Mouse (Mus musculus): Measurements from ENCODE around the gene Gapvd1. TPM values are rescaled to one million over a fixed set of nuclear protein-coding genes. Genes with fewer than 3 reads are reported as not detected.
"Not testable (repeated sequence)": the region's sequence is repeated elsewhere in the genome, so short reads cannot be mapped to it uniquely, and the experiment has no call there.

The Gapvd1 gene
- 84.5 and 92.0 TPM in 2 replicates for polyA plus RNA-seq (2016; fragmentation: Nextera tagmentation; extraction: Ambion mirVana)

DNA sequence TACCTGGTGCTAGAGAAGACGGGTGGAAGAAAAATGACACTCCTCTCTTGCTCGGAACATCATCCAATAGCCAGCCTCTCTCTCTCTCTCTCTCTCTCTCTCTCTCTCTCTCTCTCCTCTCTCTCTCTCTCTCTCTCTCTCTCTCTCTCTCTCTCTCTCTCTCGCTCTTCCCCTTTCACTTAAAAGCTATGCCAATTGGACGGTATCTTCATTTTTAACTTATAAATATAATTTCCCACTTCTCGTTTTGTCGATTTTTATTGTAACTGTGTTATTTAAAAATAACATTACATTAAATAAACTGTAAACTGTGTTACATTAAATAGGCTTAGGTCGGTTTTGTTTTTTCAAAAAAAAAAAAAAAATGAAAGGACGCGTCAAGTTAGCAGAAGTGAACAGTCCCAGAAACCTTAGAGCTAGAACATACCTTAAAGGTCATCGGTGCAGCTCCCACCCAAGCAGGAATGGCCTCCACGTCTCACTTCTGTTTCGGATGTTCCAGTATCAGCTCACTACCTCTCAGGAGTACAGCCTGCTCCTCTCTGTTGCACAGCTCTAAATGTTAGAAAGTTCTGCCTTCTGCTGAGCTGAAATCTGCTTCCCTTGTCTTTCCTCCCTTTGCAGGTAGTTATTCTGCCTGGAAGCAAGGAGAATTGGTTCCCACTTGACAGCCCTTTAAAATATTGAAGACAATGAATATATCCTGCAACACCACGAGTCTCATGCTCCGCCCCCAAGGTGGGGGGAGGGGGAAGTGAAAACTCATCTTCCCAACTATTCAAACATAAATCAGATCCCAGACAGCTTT lies at the start of gene Gapvd1:
TSS of gene Gapvd1 (minus strand) at position 682 of the 808 bp plus-strand sequence.
- 2% methylated on average over 14 of the region's 14 CpGs for WGBS
- Histone ChIP-seq H3K4me1 (peaks cover 9% of the 10 kb centered on the region), H3K4me3 (peak within 1 kb of the TSS; percentile 99), H3K9me3 (replicated peaks) (no peaks in the 10 kb centered on the region), H3K27me3 (ENCODE audit: low read depth, poor library complexity, severe bottlenecking) (no peaks in the 10 kb centered on the region), H3K27ac (peak within 1 kb of the TSS; percentile 98), H3K36me3 (no peaks in the 10 kb centered on the region)
- peak; percentile 42 for DNase-seq (ENCODE audit: low spot score)

- no peak for DNase-seq (ENCODE audit: low spot score)
- 98% methylated on average over 1 of the region's 1 CpGs for WGBS
- H3K27ac ChIP-seq = no peak overlapping the region
- peaks cover 20% of the 10 kb centered on the region for H3K4me1 ChIP-seq
- peaks cover 54% of the 10 kb centered on the region for H3K36me3 ChIP-seq
- no peaks in the 10 kb centered on the region for H3K9me3 ChIP-seq (replicated peaks)
- H3K4me3 ChIP-seq = no peak overlapping the region
- H3K27me3 ChIP-seq (ENCODE audit: low read depth, poor library complexity, severe bottlenecking) = no peaks in the 10 kb centered on the region
Observed at GRCm38 (mm10) chr2:34804815-34805214, 49.8 kb upstream of the Gapvd1 start.

GRCm38 (mm10) chr2:34804172-34804571 lies 49.1 kb upstream of the Gapvd1 start:
- 94% methylated on average over 2 of the region's 2 CpGs for WGBS
- H3K4me1 ChIP-seq = peaks cover 25% of the 10 kb centered on the region
- H3K9me3 ChIP-seq (replicated peaks) = no peaks in the 10 kb centered on the region
- H3K4me3 ChIP-seq = no peak overlapping the region
- H3K27me3 ChIP-seq (ENCODE audit: low read depth, poor library complexity, severe bottlenecking) = no peaks in the 10 kb centered on the region
- H3K27ac ChIP-seq = no peak overlapping the region
- DNase-seq (ENCODE audit: low spot score) = no peak
- peaks cover 48% of the 10 kb centered on the region for H3K36me3 ChIP-seq

GRCm38 (mm10) chr2:34803746-34804145 lies 48.7 kb upstream of the Gapvd1 start:
- Histone ChIP-seq H3K27ac (no peak overlapping the region), H3K9me3 (replicated peaks) (no peaks in the 10 kb centered on the region), H3K4me3 (peak overlapping the region; percentile 72), H3K27me3 (ENCODE audit: low read depth, poor library complexity, severe bottlenecking) (no peaks in the 10 kb centered on the region), H3K36me3 (peaks cover 44% of the 10 kb centered on the region), H3K4me1 (peaks cover 29% of the 10 kb centered on the region)
- DNase-seq (ENCODE audit: low spot score) = no peak
- 78% methylated on average over 3 of the region's 3 CpGs for WGBS

DNA sequence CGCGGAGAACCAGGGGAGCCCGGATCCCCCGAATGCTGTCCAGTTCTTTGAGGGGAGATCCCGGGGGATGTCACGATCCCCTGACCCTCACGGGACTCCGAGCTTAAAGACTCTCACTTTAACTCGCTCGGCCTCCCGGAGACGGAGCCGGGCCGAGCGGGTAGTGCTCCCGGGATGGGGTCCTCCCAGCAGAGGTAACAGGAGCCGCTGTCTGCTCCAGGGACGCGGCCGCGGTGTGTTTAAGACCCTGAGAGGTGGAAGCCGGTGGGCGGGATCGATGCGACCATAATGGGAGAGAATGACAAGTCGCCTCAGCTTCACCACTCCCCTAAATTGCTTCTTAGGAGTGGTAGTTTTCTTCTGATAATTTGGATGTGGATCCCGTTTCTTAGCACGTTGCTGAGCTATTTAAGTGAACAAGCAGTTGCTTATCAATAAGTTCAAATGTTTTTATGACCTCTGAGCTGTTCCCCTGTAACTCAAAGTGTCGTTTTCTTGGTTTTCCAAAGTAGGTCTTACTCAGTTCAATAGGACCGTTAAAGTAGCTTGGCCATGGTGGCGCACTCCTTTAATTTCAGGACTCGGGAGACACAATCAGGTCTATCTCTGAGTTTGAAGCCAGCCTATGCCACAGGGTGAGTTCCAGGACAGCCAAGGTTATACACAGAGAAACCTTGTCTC lies 47.7 kb upstream of the Gapvd1 start:
- Histone ChIP-seq H3K4me1 (peaks cover 30% of the 10 kb centered on the region), H3K4me3 (peak overlapping the region; percentile 72), H3K27ac (peak overlapping the region; percentile 91), H3K36me3 (peaks cover 36% of the 10 kb centered on the region)
- H3K27me3 ChIP-seq (ENCODE audit: low read depth, poor library complexity, severe bottlenecking); H3K9me3 ChIP-seq (replicated peaks): not testable (repeated sequence)
- peak; percentile 40 for DNase-seq (ENCODE audit: low spot score)
- WGBS = under 1% methylated on average over 32 of the region's 32 CpGs

GRCm38 (mm10) chr2:34801516-34802482 lies 46.8 kb upstream of the Gapvd1 start:
- Histone ChIP-seq H3K27ac (peak overlapping the region; percentile 91), H3K9me3 (replicated peaks) (no peaks in the 10 kb centered on the region), H3K4me3 (peak overlapping the region; percentile 72), H3K27me3 (ENCODE audit: low read depth, poor library complexity, severe bottlenecking) (no peaks in the 10 kb centered on the region), H3K4me1 (peaks cover 30% of the 10 kb centered on the region), H3K36me3 (peaks cover 33% of the 10 kb centered on the region)
- 5% methylated on average over 39 of the region's 39 CpGs for WGBS
- DNase-seq (ENCODE audit: low spot score) = peak; percentile 97

DNA sequence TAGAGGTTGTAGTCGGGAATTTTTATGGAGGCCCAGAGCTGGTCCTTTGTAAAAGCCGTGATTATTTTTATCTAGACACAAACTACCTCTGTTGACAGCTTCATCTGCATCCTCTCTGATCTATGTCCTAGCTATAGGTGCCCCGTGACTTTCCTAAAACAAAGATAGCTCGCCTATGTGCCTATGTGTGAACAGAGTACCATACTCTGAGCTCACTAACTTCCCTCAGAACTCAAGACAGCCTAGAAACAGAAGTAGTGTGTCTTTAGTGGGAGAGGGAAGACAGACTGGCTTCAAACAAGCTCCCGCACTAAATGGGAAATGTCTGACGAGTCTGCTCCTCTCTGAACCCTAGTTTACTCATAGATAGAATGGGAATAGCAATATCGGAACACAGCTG lies 45.3 kb upstream of the Gapvd1 start:
- DNase-seq (ENCODE audit: low spot score) = no peak
- H3K27ac ChIP-seq = 0 out of 2 replicates have a peak overlapping the region, but pooled peaks have one; percentile 83

GRCm38 (mm10) chr2:34799357-34800256 lies 44.6 kb upstream of the Gapvd1 start, which contains the start of gene Rabepk:
Rabepk (minus strand) TSS chr2:34799912.
- H3K27ac ChIP-seq = peak within 1 kb of the TSS; percentile 83
- 6% methylated on average over 44 of the region's 44 CpGs for WGBS
- no peaks in the 10 kb centered on the region for H3K9me3 ChIP-seq (replicated peaks)
- peak within 1 kb of the TSS; percentile 76 for H3K4me3 ChIP-seq
- peaks cover 28% of the 10 kb centered on the region for H3K4me1 ChIP-seq
- DNase-seq (ENCODE audit: low spot score) = peak; percentile 86
- H3K36me3 ChIP-seq = peaks cover 32% of the 10 kb centered on the region
- H3K27me3 ChIP-seq (ENCODE audit: low read depth, poor library complexity, severe bottlenecking) = no peaks in the 10 kb centered on the region

More for the DNA sequence above, 45.3 kb upstream of the Gapvd1 start:
- 77% methylated on average over 7 of the region's 7 CpGs for WGBS
- peak overlapping the region; percentile 76 for H3K4me3 ChIP-seq
- no peaks in the 10 kb centered on the region for H3K9me3 ChIP-seq (replicated peaks)
- peaks cover 32% of the 10 kb centered on the region for H3K36me3 ChIP-seq
- no peaks in the 10 kb centered on the region for H3K27me3 ChIP-seq (ENCODE audit: low read depth, poor library complexity, severe bottlenecking)
- peaks cover 28% of the 10 kb centered on the region for H3K4me1 ChIP-seq

DNA sequence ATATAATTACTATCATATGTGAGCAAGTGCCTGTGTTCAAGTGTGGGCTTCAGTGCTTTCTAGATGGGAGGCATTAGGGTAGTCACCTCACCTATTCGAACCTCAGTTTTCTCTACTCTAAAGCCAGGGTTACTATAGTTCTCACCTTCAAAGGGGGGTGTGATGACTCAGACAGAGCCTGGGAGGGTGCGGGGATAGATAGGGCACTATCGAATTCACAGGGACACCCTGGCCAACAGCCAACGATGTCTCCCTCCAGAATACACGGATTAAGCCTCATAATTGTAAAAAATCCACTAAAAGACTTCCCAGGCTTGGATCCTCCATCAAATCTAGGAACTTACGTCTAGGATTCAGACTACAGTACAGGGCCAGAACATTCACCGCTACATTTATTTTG lies 40.4 kb upstream of the Gapvd1 start:
- WGBS = 91% methylated on average over 7 of the region's 7 CpGs
- Histone ChIP-seq H3K4me1 (peaks cover 16% of the 10 kb centered on the region), H3K27me3 (ENCODE audit: low read depth, poor library complexity, severe bottlenecking) (no peaks in the 10 kb centered on the region)

GRCm38 (mm10) chr2:34794511-34794910 lies 39.5 kb upstream of the Gapvd1 start:
- DNase-seq (ENCODE audit: low spot score) = no peak

More for the DNA sequence above, 40.4 kb upstream of the Gapvd1 start:
- H3K36me3 ChIP-seq = peaks cover 41% of the 10 kb centered on the region
- no peaks in the 10 kb centered on the region for H3K9me3 ChIP-seq (replicated peaks)
- no peak overlapping the region for H3K4me3 ChIP-seq
- H3K27ac ChIP-seq = no peak overlapping the region
- DNase-seq (ENCODE audit: low spot score) = no peak

DNA sequence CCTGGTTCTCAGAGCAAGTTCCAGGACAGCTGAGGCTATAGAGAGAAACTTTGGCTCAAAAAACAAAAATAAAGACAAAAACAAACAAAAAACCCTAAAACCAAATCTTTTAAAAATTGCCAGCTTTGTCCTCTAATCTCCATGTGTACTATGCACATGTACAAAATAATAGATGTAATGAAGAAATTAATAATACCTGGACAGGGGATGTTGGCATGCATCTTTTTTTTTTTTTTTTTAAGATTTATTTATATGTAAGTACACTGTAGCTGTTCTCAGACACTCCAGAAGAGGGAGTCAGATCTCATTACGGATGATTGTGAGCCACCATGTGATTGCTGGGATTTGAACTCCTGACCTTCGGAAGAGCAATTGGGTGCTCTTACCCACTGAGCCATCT lies 37.5 kb upstream of the Gapvd1 start:
- not testable (repeated sequence) for H3K4me1 ChIP-seq; H3K27ac ChIP-seq; H3K4me3 ChIP-seq; H3K9me3 ChIP-seq (replicated peaks); DNase-seq (ENCODE audit: low spot score); H3K27me3 ChIP-seq (ENCODE audit: low read depth, poor library complexity, severe bottlenecking)
- 90% methylated on average over 2 of the region's 2 CpGs for WGBS
- peaks cover 66% of the 10 kb centered on the region for H3K36me3 ChIP-seq

More at GRCm38 (mm10) chr2:34794511-34794910, 39.5 kb upstream of the Gapvd1 start:
- Histone ChIP-seq H3K27me3 (ENCODE audit: low read depth, poor library complexity, severe bottlenecking) (no peaks in the 10 kb centered on the region), H3K4me1 (peaks cover 9% of the 10 kb centered on the region), H3K9me3 (replicated peaks) (no peaks in the 10 kb centered on the region), H3K36me3 (peaks cover 49% of the 10 kb centered on the region), H3K27ac (no peak overlapping the region), H3K4me3 (no peak overlapping the region)
- WGBS = 88% methylated on average over 2 of the region's 2 CpGs
